In genomic region chr1:132199934-132200333, GRCm38 (mm10) we compare ENCODE assay signal across 9 mouse cellular contexts. TPM values are rescaled to one million over a fixed set of nuclear protein-coding genes. Genes with fewer than 3 reads are reported as not detected.
DNase-seq lines count a peak whose midpoint lies in the region; ATAC-seq and TF ChIP-seq lines count a peak whose summit lies in the region.
"Had no signal": no experiment of that assay in that cellular context is flagged by ENCODE, and none has a peak within 500 bp of the region (broad histone marks: within the 10 kb centered on the region; RNA-seq: fewer than 3 reads in every experiment).

No protein-coding gene starts in this region.

- H3K4me3 ChIP-seq in heart, embryonic 16.5 days (ENCODE audit: low read length), result no peak overlapping the region
- H3K4me3 ChIP-seq in cerebellum, adult 2 months (replicated peaks; ENCODE audit: insufficient read depth, low read depth, low read length), result peak overlapping the region; percentile 79
- H3K4me3 ChIP-seq in forebrain, postnatal 0 days (ENCODE audit: low read depth, low read length), result peak overlapping the region; percentile 18
- peak overlapping the region; percentile 18 for H3K4me3 ChIP-seq in midbrain, embryonic 13.5 days (replicated peaks)

- no peak overlapping the region for H3K9ac ChIP-seq in heart, embryonic 16.5 days (ENCODE audit: low read length)
- H3K9ac ChIP-seq in forebrain, postnatal 0 days, result peak overlapping the region; percentile 35; the same call in 1 of the 2 replicates
- H3K9ac ChIP-seq in midbrain, embryonic 13.5 days (replicated peaks), result peak overlapping the region; percentile 37; the same call in 1 of the 2 replicates

- ATAC-seq in heart, embryonic 16.5 days (replicated peaks; ENCODE audit: extremely low read depth, insufficient read depth, low FRiP score), result no peak
- no peak for ATAC-seq in forebrain, postnatal 0 days
- ATAC-seq in midbrain, embryonic 13.5 days, result no peak

- no peak for TF ChIP-seq CTCF in cerebellum, adult 2 months (IDR thresholded peaks at IDR 0.05; ENCODE audit: borderline replicate concordance, insufficient read depth, low read depth, low read length)
- TF ChIP-seq CTCF in forebrain, postnatal 0 days (IDR thresholded peaks at IDR 0.05; ENCODE audit: low read depth), result no peak

- intact Hi-C loops in heart, postnatal 14 days (cut with DNase I), result no loop called here

- peak; percentile 37; the same call in 1 of the 2 replicates for TF ChIP-seq POLR2A in cerebellum, adult 2 months (IDR thresholded peaks at IDR 0.05; ENCODE audit: borderline replicate concordance, insufficient read depth, low read length)

- no peak overlapping the region for H3K27ac ChIP-seq in heart, embryonic 16.5 days (ENCODE audit: low read length)
- H3K27ac ChIP-seq in cerebellum, adult 2 months (ENCODE audit: insufficient read depth, low read length), result peak overlapping the region; percentile 67
- H3K27ac ChIP-seq in forebrain, postnatal 0 days (ENCODE audit: low read depth, low read length), result peak overlapping the region; percentile 80
- H3K27ac ChIP-seq in midbrain, embryonic 13.5 days, result peak overlapping the region; percentile 86

- peak overlapping the region; percentile 31 for H3K4me2 ChIP-seq in heart, embryonic 16.5 days (ENCODE audit: low read depth, low read length)
- peak overlapping the region; percentile 46 for H3K4me2 ChIP-seq in forebrain, postnatal 0 days (ENCODE audit: low read depth)
- peak overlapping the region; percentile 46 for H3K4me2 ChIP-seq in midbrain, embryonic 13.5 days (replicated peaks)

- H3K27me3 ChIP-seq in heart, embryonic 16.5 days (ENCODE audit: control insufficient read depth, insufficient read depth, low read length), result peaks cover 36% of the 10 kb centered on the region
- H3K27me3 ChIP-seq in cerebellum, adult 2 months (ENCODE audit: control insufficient read depth, insufficient read depth, low read length), result no peaks in the 10 kb centered on the region
- H3K27me3 ChIP-seq in forebrain, postnatal 0 days (ENCODE audit: insufficient read depth, low read length), result no peaks in the 10 kb centered on the region
- no peaks in the 10 kb centered on the region for H3K27me3 ChIP-seq in midbrain, embryonic 13.5 days

- H3K4me1 ChIP-seq in heart, embryonic 16.5 days (ENCODE audit: control insufficient read depth, insufficient read depth, low read length), result peaks cover 8% of the 10 kb centered on the region
- peaks cover 11% of the 10 kb centered on the region; the same call in 1 of the 2 replicates for H3K4me1 ChIP-seq in cerebellum, adult 2 months (ENCODE audit: control insufficient read depth, insufficient read depth, low read length)
- H3K4me1 ChIP-seq in forebrain, postnatal 0 days (ENCODE audit: insufficient read depth), result peaks cover 45% of the 10 kb centered on the region
- H3K4me1 ChIP-seq in midbrain, embryonic 13.5 days (replicated peaks), result peaks cover 100% of the 10 kb centered on the region

- no peak for DNase-seq in heart, postnatal 14 days
- peak; percentile 67 for DNase-seq in cerebellum, adult 2 months
- DNase-seq in forebrain, postnatal 0 days, result no peak
- no peak for DNase-seq in gastrocnemius, postnatal 25 days
- no peak for DNase-seq in ovary, postnatal 10 days (ENCODE audit: low spot score)
- no peak for DNase-seq in kidney, postnatal 10 days

- no peaks in the 10 kb centered on the region for H3K9me3 ChIP-seq in heart, embryonic 16.5 days (replicated peaks; ENCODE audit: control insufficient read depth, low read length)
- H3K9me3 ChIP-seq in forebrain, postnatal 0 days (ENCODE audit: low read length), result no peaks in the 10 kb centered on the region
- H3K9me3 ChIP-seq in midbrain, embryonic 13.5 days, result no peaks in the 10 kb centered on the region

- no peaks in the 10 kb centered on the region for H3K36me3 ChIP-seq in heart, embryonic 16.5 days (ENCODE audit: control insufficient read depth, insufficient read depth)
- H3K36me3 ChIP-seq in forebrain, postnatal 0 days (ENCODE audit: insufficient read depth), result no peaks in the 10 kb centered on the region
- H3K36me3 ChIP-seq in midbrain, embryonic 13.5 days, result peaks cover 10% of the 10 kb centered on the region

- WGBS in heart, embryonic 16.5 days, result 19% methylated on average over 12 of the region's 12 CpGs
- 4% methylated on average over 12 of the region's 12 CpGs for WGBS in cerebellum, adult 2 months
- 6% methylated on average over 12 of the region's 12 CpGs for WGBS in forebrain, postnatal 0 days
- WGBS in midbrain, embryonic 13.5 days, result 4% methylated on average over 12 of the region's 12 CpGs

RNA-seq across cellular contexts. Expression of gene AC124108.1, which starts 8.7 kb away (rescaled TPM):
- 0.04 TPM in 1 of 2 replicates, not detected in the other for polyA plus RNA-seq in heart, embryonic 16.5 days (2015; fragmentation: Nextera tagmentation; extraction: Ambion mirVana)
- not detected for total RNA-seq in heart, postnatal 14 days (2021)
- 3.2 and 3.6 TPM in 2 replicates for polyA plus RNA-seq in cerebellum, adult 2 months (2012; rRNA removed)
- 3.4 and 5.0 TPM in 2 replicates for total RNA-seq in forebrain, postnatal 0 days (2014; rRNA removed)
- 0.31 and 0.48 TPM in 2 replicates for polyA plus RNA-seq in forebrain, postnatal 0 days (2015; fragmentation: Nextera tagmentation; extraction: Ambion mirVana)
- polyA plus RNA-seq in midbrain, embryonic 13.5 days (2015; fragmentation: Nextera tagmentation; extraction: Ambion mirVana), result 5.6 and 6.1 TPM in 2 replicates
- total RNA-seq in gastrocnemius, postnatal 25 days (2021), result not detected

RNA-seq across cellular contexts. Expression of gene Lemd1, which starts 8.7 kb away (rescaled TPM):
- not detected in 2 replicates for polyA plus RNA-seq in heart, embryonic 16.5 days (2015; fragmentation: Nextera tagmentation; extraction: Ambion mirVana)
- total RNA-seq in heart, postnatal 14 days (2021), result not detected
- 7.1 and 7.6 TPM in 2 replicates for polyA plus RNA-seq in cerebellum, adult 2 months (2012; rRNA removed)
- 13.3 and 14.9 TPM in 2 replicates for total RNA-seq in forebrain, postnatal 0 days (2014; rRNA removed)
- 14.7 and 15.1 TPM in 2 replicates for polyA plus RNA-seq in forebrain, postnatal 0 days (2015; fragmentation: Nextera tagmentation; extraction: Ambion mirVana)
- polyA plus RNA-seq in midbrain, embryonic 13.5 days (2015; fragmentation: Nextera tagmentation; extraction: Ambion mirVana), result 19.5 and 22.5 TPM in 2 replicates
- total RNA-seq in gastrocnemius, postnatal 25 days (2021), result not detected

RNA-seq across cellular contexts. Expression of gene Gm10188, which starts 29.6 kb away (rescaled TPM):
- polyA plus RNA-seq in heart, embryonic 16.5 days (2015; fragmentation: Nextera tagmentation; extraction: Ambion mirVana), result not detected in 2 replicates
- total RNA-seq in heart, postnatal 14 days (2021), result not detected
- not detected in 2 replicates for polyA plus RNA-seq in cerebellum, adult 2 months (2012; rRNA removed)
- total RNA-seq in forebrain, postnatal 0 days (2014; rRNA removed), result 0.92 TPM in 1 of 2 replicates, not detected in the other
- not detected in 2 replicates for polyA plus RNA-seq in forebrain, postnatal 0 days (2015; fragmentation: Nextera tagmentation; extraction: Ambion mirVana)
- 0.58 and 1.1 TPM in 2 replicates for polyA plus RNA-seq in midbrain, embryonic 13.5 days (2015; fragmentation: Nextera tagmentation; extraction: Ambion mirVana)
- total RNA-seq in gastrocnemius, postnatal 25 days (2021), result not detected
- total RNA-seq: left cerebral cortex, adult 8-10 months had no signal

Comparison
In these comparisons a context has a peak if more than half of its experiments do, and no peak if none do; other contexts are left out.
1. DNase-seq: peak in cerebellum, adult 2 months (2 of 2); none in heart, postnatal 14 days (0 of 2), forebrain, postnatal 0 days (single experiment), gastrocnemius, postnatal 25 days (single experiment), ovary, postnatal 10 days (single experiment) and kidney, postnatal 10 days (single experiment).
2. Peak in every context shown above with its lines, with median percentiles within 50 percentile points of each other: H3K4me2 ChIP-seq.